Mouse (Mus musculus) cerebellum, adult 2 months (tissue): ENCODE results near the gene Fbn1.

ENCODE experiments used
- CTCF ChIP-seq: fragments of 200-500 bp; IDR thresholded peaks from 2 replicates; pipeline ENCODE4 v1.5.1; 2011; ENCODE audit warnings: low read depth, mild to moderate bottlenecking, control low read depth, low read length, moderate library complexity, borderline replicate concordance; ENCODE audit not compliant: insufficient read depth
- POLR2A ChIP-seq: fragments of 200-500 bp; IDR thresholded peaks from 2 replicates; pipeline ENCODE4 v1.6.1; 2011; ENCODE audit warnings: low read length, control low read depth, borderline replicate concordance; ENCODE audit not compliant: insufficient read depth

DNA sequence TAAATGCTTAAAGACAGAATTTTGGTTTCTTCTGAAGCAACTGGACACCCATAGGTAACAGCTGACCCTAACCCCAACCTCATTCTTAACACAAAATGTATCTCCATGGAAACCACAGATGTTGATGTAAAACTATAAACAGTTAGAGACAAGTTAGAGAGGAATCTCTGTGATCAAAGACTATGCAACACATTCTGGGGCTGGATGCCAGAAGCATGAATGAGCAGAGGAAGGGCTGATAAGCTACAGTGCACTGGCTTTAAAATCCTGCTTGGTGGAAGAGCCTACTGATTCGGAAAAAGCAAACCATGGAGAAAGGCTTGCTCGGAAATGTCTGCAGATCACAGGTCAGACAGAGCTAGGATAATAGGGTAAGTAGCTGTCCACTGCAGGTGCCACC is 34.6 kb downstream of the Fbn1 start:
- TF ChIP-seq POLR2A, result no peak
- TF ChIP-seq CTCF, result no peak
